Mouse (Mus musculus): ENCODE results near the gene Gm20896. TPM values are rescaled to one million over a fixed set of nuclear protein-coding genes. Genes with fewer than 3 reads are reported as not detected.
"Not testable (repeated sequence)": the region's sequence is repeated elsewhere in the genome, so short reads cannot be mapped to it uniquely, and the experiment has no call there.

Gene Gm20896
- not detected in 2 replicates for polyA plus RNA-seq (2015; fragmentation: Nextera tagmentation; extraction: Ambion mirVana)

DNA sequence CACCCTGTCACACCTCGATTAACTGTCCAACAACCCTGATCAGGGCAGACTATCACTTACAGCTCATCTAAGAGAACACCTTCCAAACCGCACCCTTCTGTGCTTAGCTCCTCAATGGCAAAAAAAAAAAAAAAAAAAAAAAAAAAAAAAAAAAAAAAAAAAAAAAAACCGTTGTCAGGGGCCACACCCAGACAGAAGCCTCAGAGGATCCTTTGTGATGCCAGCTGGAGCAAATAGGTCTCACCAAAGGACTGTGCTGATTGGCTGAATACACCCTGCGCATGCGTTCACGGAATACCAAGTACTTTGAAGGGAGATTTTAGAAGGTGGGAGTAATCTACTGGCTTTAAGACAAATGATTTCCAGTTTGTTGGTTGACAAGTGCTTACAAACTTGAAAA is at the start of gene Gm20896:
Gene Gm20896, minus strand, starts transcription at position 101 of the 400 bp plus-strand sequence.
- H3K9ac ChIP-seq (ENCODE audit: low read depth, low read length); ATAC-seq (replicated peaks; ENCODE audit: low FRiP score, low read depth); H3K36me3 ChIP-seq (ENCODE audit: insufficient read depth, low read length); H3K27me3 ChIP-seq (ENCODE audit: insufficient read depth, low read length); H3K4me1 ChIP-seq (replicated peaks; ENCODE audit: insufficient read depth, low read length); DNase-seq (ENCODE audit: low spot score); H3K27ac ChIP-seq; H3K4me3 ChIP-seq (replicated peaks; ENCODE audit: low read depth, low read length); H3K9me3 ChIP-seq (replicated peaks; ENCODE audit: low read length); H3K4me2 ChIP-seq (ENCODE audit: low read length): not testable (repeated sequence)
- WGBS, result no CpG with 5 or more reads among the region's 6 CpGs
